8 mouse cellular contexts compared by ENCODE assay signal in the genomic region with DNA sequence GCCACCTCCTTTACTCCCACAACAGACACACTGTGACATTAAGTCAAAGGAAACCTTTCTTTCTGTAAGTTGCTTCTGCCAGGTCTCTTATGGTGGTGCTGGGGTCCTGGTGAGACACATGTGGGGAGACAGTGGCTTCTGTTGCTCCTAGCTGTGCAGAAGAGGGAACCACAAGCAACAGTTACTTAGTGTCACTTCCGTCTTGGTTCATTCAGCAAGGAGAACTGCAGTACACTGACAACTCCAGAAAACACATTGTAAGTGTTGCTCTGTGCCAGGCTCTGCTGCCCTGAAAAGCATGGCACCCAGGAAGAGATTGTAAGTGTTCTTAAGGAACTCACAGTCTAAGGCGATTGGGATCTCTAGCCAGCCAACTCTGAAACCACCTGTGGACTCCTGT. TPM values are rescaled to one million over a fixed set of nuclear protein-coding genes. Genes with fewer than 3 reads are reported as not detected.
DNase-seq lines count a peak whose midpoint lies in the region; ATAC-seq and TF ChIP-seq lines count a peak whose summit lies in the region.

A gene (plus strand): TSS at position 210 of the 400 bp plus-strand sequence.

- H3K27me3 ChIP-seq in hindbrain, postnatal 0 days (ENCODE audit: insufficient read depth, low read length) = no peaks in the 10 kb centered on the region
- H3K27me3 ChIP-seq in lung, postnatal 0 days (replicated peaks; ENCODE audit: insufficient read depth, low read length) = no peaks in the 10 kb centered on the region
- H3K27me3 ChIP-seq in thymus, adult 2 months (ENCODE audit: control insufficient read depth, insufficient read depth, low read length) = no peaks in the 10 kb centered on the region

- DNase-seq in frontal cortex, adult 2 months (ENCODE audit: extremely low spot score in 1 of 2, low spot score in 1 of 2) = no peak
- DNase-seq in frontal cortex, postnatal 36 days (ENCODE audit: low spot score in 2 of 2) = no peak
- no peak for DNase-seq in adrenal gland, postnatal 14 days
- no peak for DNase-seq in gastrocnemius, postnatal 10 days
- no peak for DNase-seq in hindbrain, postnatal 0 days (ENCODE audit: low spot score)
- DNase-seq in lung, postnatal 0 days (ENCODE audit: low spot score) = no peak
- peak; percentile 33 for DNase-seq in thymus, adult 2 months
- DNase-seq in ovary, postnatal 36 days (ENCODE audit: low spot score) = no peak

- H3K27ac ChIP-seq in hindbrain, postnatal 0 days = no peak within 1 kb of the TSS
- H3K27ac ChIP-seq in lung, postnatal 0 days (ENCODE audit: low read length) = peak within 1 kb of the TSS; percentile 57; the same call in 1 of the 2 replicates
- peak within 1 kb of the TSS; percentile 76 for H3K27ac ChIP-seq in thymus, adult 2 months (ENCODE audit: control insufficient read depth, insufficient read depth, low read length)

- 77% methylated on average over 2 of the region's 2 CpGs for WGBS in hindbrain, postnatal 0 days
- WGBS in lung, postnatal 0 days = 80% methylated on average over 2 of the region's 2 CpGs
- WGBS in thymus, adult 2 months = 7% methylated on average over 2 of the region's 2 CpGs

- TF ChIP-seq EP300 in lung, postnatal 0 days (IDR thresholded peaks at IDR 0.05) = no peak

- no peak within 1 kb of the TSS for H3K4me2 ChIP-seq in hindbrain, postnatal 0 days (ENCODE audit: low read depth, low read length)
- no peak within 1 kb of the TSS for H3K4me2 ChIP-seq in lung, postnatal 0 days (replicated peaks; ENCODE audit: low read depth, low read length)

- no peak for TF ChIP-seq POLR2A in thymus, adult 2 months (IDR thresholded peaks at IDR 0.05; ENCODE audit: control insufficient read depth, extremely low read depth, insufficient read depth, low read length, poor library complexity)

- no peak for ATAC-seq in hindbrain, postnatal 0 days
- no peak for ATAC-seq in lung, postnatal 0 days

- no peak within 1 kb of the TSS for H3K4me3 ChIP-seq in hindbrain, postnatal 0 days (ENCODE audit: low read length)
- H3K4me3 ChIP-seq in lung, postnatal 0 days (ENCODE audit: low read depth, low read length) = no peak within 1 kb of the TSS
- H3K4me3 ChIP-seq in thymus, adult 2 months (ENCODE audit: control insufficient read depth, insufficient read depth, low read length) = no peak within 1 kb of the TSS

- H3K9ac ChIP-seq in hindbrain, postnatal 0 days (replicated peaks; ENCODE audit: low read length) = no peak within 1 kb of the TSS
- no peak within 1 kb of the TSS for H3K9ac ChIP-seq in lung, postnatal 0 days (replicated peaks; ENCODE audit: low read depth)

- no peaks in the 10 kb centered on the region for H3K36me3 ChIP-seq in hindbrain, postnatal 0 days (ENCODE audit: insufficient read depth, low read length)
- H3K36me3 ChIP-seq in lung, postnatal 0 days (ENCODE audit: insufficient read depth, low read length) = no peaks in the 10 kb centered on the region
- H3K36me3 ChIP-seq in thymus, adult 2 months (ENCODE audit: control insufficient read depth, insufficient read depth, low read length) = no peaks in the 10 kb centered on the region

- 0 out of 2 replicates have a peak, but pooled peaks cover 3% of the 10 kb centered on the region for H3K4me1 ChIP-seq in hindbrain, postnatal 0 days (ENCODE audit: insufficient read depth, low read length)
- no peaks in the 10 kb centered on the region for H3K4me1 ChIP-seq in lung, postnatal 0 days (ENCODE audit: insufficient read depth, low read depth, low read length)
- peaks cover 22% of the 10 kb centered on the region for H3K4me1 ChIP-seq in thymus, adult 2 months (replicated peaks; ENCODE audit: control insufficient read depth, insufficient read depth, low read length)

- no peaks in the 10 kb centered on the region for H3K9me3 ChIP-seq in hindbrain, postnatal 0 days (ENCODE audit: low read length)
- H3K9me3 ChIP-seq in lung, postnatal 0 days (ENCODE audit: low read length) = no peaks in the 10 kb centered on the region

- TF ChIP-seq CTCF in hindbrain, postnatal 0 days (IDR thresholded peaks at IDR 0.05; ENCODE audit: low read depth) = no peak
- TF ChIP-seq CTCF in lung, postnatal 0 days (IDR thresholded peaks at IDR 0.05) = no peak
- no peak for TF ChIP-seq CTCF in thymus, adult 2 months (IDR thresholded peaks at IDR 0.05; ENCODE audit: borderline replicate concordance, control insufficient read depth, extremely low read depth, insufficient read depth, low read length, poor library complexity)

RNA-seq across cellular contexts. Expression of the gene that starts here (rescaled TPM):
- polyA plus RNA-seq in frontal cortex, adult 2 months (2012; rRNA removed) = 45.3 and 49.9 TPM in 2 replicates
- total RNA-seq in adrenal gland, postnatal 14 days (2021) = 17.8 and 18.5 TPM in 2 replicates
- 10 to 100 TPM; 15.2 to 15.7 TPM for total RNA-seq in gastrocnemius, postnatal 10 days (2021)
- 11.6 and 15.0 TPM in 2 replicates for total RNA-seq in hindbrain, postnatal 0 days (2014; rRNA removed)
- 59.8 and 62.3 TPM in 2 replicates for polyA plus RNA-seq in hindbrain, postnatal 0 days (2015; fragmentation: Nextera tagmentation; extraction: Ambion mirVana)
- 95.6 and 103 TPM in 2 replicates for polyA plus RNA-seq in lung, postnatal 0 days (2015; fragmentation: Nextera tagmentation; extraction: Ambion mirVana)
- polyA plus RNA-seq in thymus, adult 2 months (2012; rRNA removed) = 10.3 and 12.1 TPM in 2 replicates
